Mouse (Mus musculus): Measurements from ENCODE around the gene Apoa4.

Gene Apoa4

DNA sequence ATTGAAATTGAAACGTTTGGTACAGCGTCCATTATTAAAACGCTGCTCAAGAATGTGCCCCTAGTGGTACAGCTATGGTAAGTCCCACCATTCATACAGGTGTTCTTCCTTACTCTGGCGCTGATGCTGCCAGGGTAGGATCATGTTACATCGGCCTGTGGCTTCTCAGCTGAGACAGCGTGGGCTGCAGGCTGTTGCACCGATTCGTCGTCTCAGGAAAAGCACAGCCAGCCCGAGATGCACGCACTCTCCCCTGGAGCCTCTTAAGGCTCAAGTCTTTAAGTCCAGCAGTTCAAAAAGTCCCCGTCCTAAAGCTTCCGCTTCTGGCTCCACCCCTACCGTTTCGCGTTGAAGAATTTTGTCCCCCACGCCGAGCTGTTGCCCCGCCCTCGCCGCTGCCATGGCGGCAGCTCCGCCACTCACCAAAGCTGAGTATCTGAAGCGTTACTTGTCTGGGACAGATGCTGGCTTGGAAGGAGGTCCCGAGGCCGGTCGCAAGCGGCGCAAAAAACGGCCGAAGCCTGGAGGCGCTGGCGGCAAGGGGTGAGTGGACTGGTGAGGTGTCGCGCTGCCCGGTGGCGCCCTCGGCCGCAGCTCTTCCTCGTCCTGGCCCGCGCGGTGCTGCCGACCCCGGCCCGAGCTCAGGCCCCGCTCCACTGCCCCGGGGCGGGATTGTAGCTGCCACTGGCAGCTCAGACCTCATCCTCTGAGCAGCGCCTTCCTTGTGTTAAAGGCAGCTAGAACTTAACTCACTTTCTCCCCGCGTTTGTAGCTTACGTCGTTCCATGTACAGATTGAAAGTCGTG, 42.3 kb downstream of the Apoa4 start, which contains the start of gene Bud13:
Gene Bud13 (plus strand): TSS at position 378 of the 806 bp plus-strand sequence.
- peak; percentile 35; the same call in 1 of the 2 replicates for TF ChIP-seq GATA4 (IDR thresholded peaks at IDR 0.05; ENCODE audit: insufficient replicate concordance, low read length)
